Mouse (Mus musculus): ENCODE data around the gene Krt1.
A peak's percentile ranks its signal among the peaks of the same experiment; 100 is the strongest.

The Krt1 gene

GRCm38 (mm10) chr15:101850694-101851093 is at the start of gene Krt1:
Gene Krt1, minus strand, starts transcription at chr15:101850794.
- DNase-seq (ENCODE audit: inconsistent age in 2 of 2, low spot score in 1 of 2), result no peak

- peak; percentile 15 to 83 for DNase-seq (ENCODE audit: inconsistent age in 2 of 2, low spot score in 1 of 2)
Observed at GRCm38 (mm10) chr15:101895216-101895615, 44.6 kb upstream of the Krt1 start.

- no peak for DNase-seq (ENCODE audit: inconsistent age in 2 of 2, low spot score in 1 of 2)
Observed at GRCm38 (mm10) chr15:101892820-101893219, 42.2 kb upstream of the Krt1 start, which contains the start of gene Krt76. Gene Krt76, minus strand, starts transcription at chr15:101892920.

- DNase-seq (ENCODE audit: inconsistent age in 2 of 2, low spot score in 1 of 2), result no peak
Observed at GRCm38 (mm10) chr15:101879776-101880175, 29.2 kb upstream of the Krt1 start.

GRCm38 (mm10) chr15:101878041-101878440 is 27.4 kb upstream of the Krt1 start:
- peak in 1 of 2 experiments; percentile 74 for DNase-seq (ENCODE audit: inconsistent age in 2 of 2, low spot score in 1 of 2)

- no peak for DNase-seq (ENCODE audit: inconsistent age in 2 of 2, low spot score in 1 of 2)
Observed at GRCm38 (mm10) chr15:101874383-101874782, 23.8 kb upstream of the Krt1 start.

GRCm38 (mm10) chr15:101873231-101873630 is 22.6 kb upstream of the Krt1 start:
- peak; percentile 18 to 62 for DNase-seq (ENCODE audit: inconsistent age in 2 of 2, low spot score in 1 of 2)

- no peak for DNase-seq (ENCODE audit: inconsistent age in 2 of 2, low spot score in 1 of 2)
Observed at GRCm38 (mm10) chr15:101869431-101869830, 18.8 kb upstream of the Krt1 start, which contains the start of gene Krt77. Gene Krt77, minus strand, starts transcription at chr15:101869705.

- DNase-seq (ENCODE audit: inconsistent age in 2 of 2, low spot score in 1 of 2), result no peak
Observed at GRCm38 (mm10) chr15:101866754-101867153, 16.2 kb upstream of the Krt1 start.

- DNase-seq (ENCODE audit: inconsistent age in 2 of 2, low spot score in 1 of 2), result no peak
Observed at GRCm38 (mm10) chr15:101860421-101861130, 10.0 kb upstream of the Krt1 start.

GRCm38 (mm10) chr15:101859735-101860170 is 9.2 kb upstream of the Krt1 start:
- DNase-seq (ENCODE audit: inconsistent age in 2 of 2, low spot score in 1 of 2), result peak; percentile 40 to 77

GRCm38 (mm10) chr15:101858673-101859425 is 8.3 kb upstream of the Krt1 start:
- no peak for DNase-seq (ENCODE audit: inconsistent age in 2 of 2, low spot score in 1 of 2)

- DNase-seq (ENCODE audit: inconsistent age in 2 of 2, low spot score in 1 of 2), result no peak
Observed at GRCm38 (mm10) chr15:101856696-101857095, 6.1 kb upstream of the Krt1 start.

- DNase-seq (ENCODE audit: inconsistent age in 2 of 2, low spot score in 1 of 2), result no peak
Observed at GRCm38 (mm10) chr15:101855732-101856131, 5.1 kb upstream of the Krt1 start.

- DNase-seq (ENCODE audit: inconsistent age in 2 of 2, low spot score in 1 of 2), result no peak
Observed at GRCm38 (mm10) chr15:101854294-101854693, 3.7 kb upstream of the Krt1 start.

- DNase-seq (ENCODE audit: inconsistent age in 2 of 2, low spot score in 1 of 2), result peak in 1 of 2 experiments; percentile 54
Observed at GRCm38 (mm10) chr15:101852571-101852970, 2.0 kb upstream of the Krt1 start.

- DNase-seq (ENCODE audit: inconsistent age in 2 of 2, low spot score in 1 of 2), result peak; percentile 50 to 78
Observed at GRCm38 (mm10) chr15:101845971-101846403, 4.6 kb downstream of the Krt1 start.

GRCm38 (mm10) chr15:101843192-101843591 is 7.4 kb downstream of the Krt1 start:
- no peak for DNase-seq (ENCODE audit: inconsistent age in 2 of 2, low spot score in 1 of 2)

GRCm38 (mm10) chr15:101834784-101835328 is 15.7 kb downstream of the Krt1 start:
- DNase-seq (ENCODE audit: inconsistent age in 2 of 2, low spot score in 1 of 2), result no peak

- peak; percentile 40 to 84 for DNase-seq (ENCODE audit: inconsistent age in 2 of 2, low spot score in 1 of 2)
Observed at GRCm38 (mm10) chr15:101833131-101833530, 17.5 kb downstream of the Krt1 start.

- DNase-seq (ENCODE audit: inconsistent age in 2 of 2, low spot score in 1 of 2), result no peak
Observed at GRCm38 (mm10) chr15:101829441-101829840, 21.2 kb downstream of the Krt1 start.

- DNase-seq (ENCODE audit: inconsistent age in 2 of 2, low spot score in 1 of 2), result peak in 1 of 2 experiments; percentile 48
Observed at GRCm38 (mm10) chr15:101821786-101822185, 28.8 kb downstream of the Krt1 start.
